Mouse (Mus musculus) C2C12 (cell line): ENCODE data around the gene Glra1.

Experiments
- CEBPB ChIP-seq: IDR thresholded peaks from one replicate; pipeline ENCODE4 v1.6.1; 2011; ENCODE audit warnings: low read depth, mild to moderate bottlenecking, control low read depth, moderate library complexity
- CTCF ChIP-seq: IDR thresholded peaks from one replicate; pipeline ENCODE4 v1.5.1; 2011; ENCODE audit not compliant: control insufficient read depth, insufficient read depth, insufficient read length
- FOSL1 ChIP-seq: IDR thresholded peaks from one replicate; pipeline ENCODE4 v1.8.0; 2011; ENCODE audit warnings: mild to moderate bottlenecking, low read length; ENCODE audit not compliant: poor library complexity, insufficient read depth, severe bottlenecking
- USF1 ChIP-seq: IDR thresholded peaks from one replicate; pipeline ENCODE4 v1.6.1; 2011; ENCODE audit warnings: low read depth, mild to moderate bottlenecking, control low read depth, moderate library complexity

- TF ChIP-seq CTCF = no peak
- TF ChIP-seq USF1 = no peak
- no peak for TF ChIP-seq CEBPB
- TF ChIP-seq FOSL1 = no peak
Measured at GRCm38 (mm10) chr11:55594411-55594810, 13.6 kb downstream of the Glra1 start.
